Mouse (Mus musculus) E14TG2a.4 (cell line): ENCODE data around the gene Aire.

ENCODE experiments used
- CTCF ChIP-seq: conservative IDR thresholded peaks from 2 replicates; pipeline ENCODE4 v1.5.1; 2014; ENCODE audit warnings: low read length
- NANOG ChIP-seq: IDR thresholded peaks from 2 replicates; pipeline ENCODE4 v1.6.1; 2014; ENCODE audit warnings: borderline replicate concordance, low read length, mixed read lengths
- POU5F1 ChIP-seq: IDR thresholded peaks from 2 replicates; pipeline ENCODE4 v1.6.1; 2014; ENCODE audit warnings: low read length, borderline replicate concordance

DNA sequence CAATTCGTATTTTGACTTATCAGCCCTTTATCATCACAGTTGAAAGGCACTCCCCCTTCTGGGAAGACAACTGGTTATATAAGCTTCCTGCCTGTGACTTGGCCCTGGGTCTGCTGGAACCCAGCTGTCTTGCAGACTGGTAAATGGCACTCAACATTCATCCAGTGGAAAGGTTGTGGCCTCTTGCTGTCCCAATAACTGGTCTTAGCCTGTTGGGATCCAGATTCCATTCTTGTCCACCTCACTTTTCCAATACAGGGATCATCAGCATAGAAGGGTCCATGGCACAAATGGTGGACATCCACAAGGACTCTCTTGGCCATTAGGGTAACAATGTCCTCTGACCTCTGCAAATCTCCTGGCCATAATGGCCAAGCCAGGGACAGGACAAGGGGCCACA lies 40.7 kb upstream of the Aire start:
- TF ChIP-seq CTCF (no peak), NANOG (no peak), POU5F1 (no peak)
